Mouse (Mus musculus): ENCODE results near the gene Actl6a.
A peak's percentile ranks its signal among the peaks of the same experiment; 100 is the strongest.

- TF ChIP-seq CTCF (IDR thresholded peaks at IDR 0.05; ENCODE audit: borderline replicate concordance, insufficient read depth, low read depth, low read length) = no peak
- peak; percentile 47; the same call in 1 of the 2 replicates for TF ChIP-seq POLR2A (IDR thresholded peaks at IDR 0.05; ENCODE audit: borderline replicate concordance, insufficient read depth, low read length)
Measured at GRCm38 (mm10) chr3:32708368-32709231, 2.5 kb downstream of the Actl6a start.

Measured in cerebellum, adult 2 months (tissue).